Mouse (Mus musculus): ENCODE measurements at regions not wholly inside any gene's neighbourhood (a gene's known extent, or its start where the extent isn't known, plus 50 kb on each side); places are given as distances from the start of the nearest gene placed in this dataset.

GRCm38 (mm10) chr14:76821892-76822291 lies 214.7 kb upstream of the Ccdc122 start:
- H3K9me3 ChIP-seq (ENCODE audit: control insufficient read depth, insufficient read depth, low read depth, low read length) = no peaks in the 10 kb centered on the region
- no peak overlapping the region for H3K4me3 ChIP-seq (ENCODE audit: insufficient read depth in 1 of 2, low read depth in 1 of 2, low read length in 2 of 2, poor library complexity in 1 of 2, severe bottlenecking in 1 of 2)
- no peaks in the 10 kb centered on the region for H3K36me3 ChIP-seq (ENCODE audit: control insufficient read depth, insufficient read depth, low read length, poor library complexity, severe bottlenecking)
- H3K4me1 ChIP-seq (ENCODE audit: control insufficient read depth in 2 of 2, insufficient read depth in 2 of 2, low read length in 2 of 2, poor library complexity in 1 of 2) = no peaks in the 10 kb centered on the region
- H3K9ac ChIP-seq (ENCODE audit: insufficient read depth, low read depth, low read length, poor library complexity, severe bottlenecking) = no peak overlapping the region
- no peak overlapping the region for H3K27ac ChIP-seq (ENCODE audit: insufficient read depth, low read depth, low read length, poor library complexity, severe bottlenecking)
- DNase-seq (ENCODE audit: low read depth, low spot score) = no peak
- TF ChIP-seq HCFC1 (IDR thresholded peaks at IDR 0.05; ENCODE audit: borderline replicate concordance, insufficient read depth, low read length) = no peak
- in situ Hi-C loops (cut with MboI; ENCODE audit: low sequenced_read_pairs in 2 of 2, unreplicated experiment in 2 of 2) = no loop called here

- Histone ChIP-seq H3K4me3 (ENCODE audit: insufficient read depth in 1 of 2, low read depth in 1 of 2, low read length in 2 of 2, poor library complexity in 1 of 2, severe bottlenecking in 1 of 2) (no peak overlapping the region), H3K4me1 (ENCODE audit: control insufficient read depth in 2 of 2, insufficient read depth in 2 of 2, low read length in 2 of 2, poor library complexity in 1 of 2) (no peaks in the 10 kb centered on the region), H3K9ac (ENCODE audit: insufficient read depth, low read depth, low read length, poor library complexity, severe bottlenecking) (no peak overlapping the region), H3K9me3 (ENCODE audit: control insufficient read depth, insufficient read depth, low read depth, low read length) (no peaks in the 10 kb centered on the region), H3K36me3 (ENCODE audit: control insufficient read depth, insufficient read depth, low read length, poor library complexity, severe bottlenecking) (no peaks in the 10 kb centered on the region), H3K27ac (ENCODE audit: insufficient read depth, low read depth, low read length, poor library complexity, severe bottlenecking) (no peak overlapping the region)
- TF ChIP-seq CHD2 (IDR thresholded peaks at IDR 0.05; ENCODE audit: low read depth, low read length) (no peak), HCFC1 (IDR thresholded peaks at IDR 0.05; ENCODE audit: borderline replicate concordance, insufficient read depth, low read length) (no peak), MAFK (IDR thresholded peaks at IDR 0.05; ENCODE audit: insufficient read depth, low read depth, low read length) (no peak), ZC3H11A (IDR thresholded peaks at IDR 0.05; ENCODE audit: borderline replicate concordance, low read depth, low read length) (no peak), ZNF384 (IDR thresholded peaks at IDR 0.05; ENCODE audit: low read depth, low read length) (no peak)
- DNase-seq (ENCODE audit: low read depth, low spot score) = no peak
- in situ Hi-C loops (cut with MboI; ENCODE audit: low sequenced_read_pairs in 2 of 2, unreplicated experiment in 2 of 2) = no loop called here
Measured at GRCm38 (mm10) chr14:76821484-76821883, 215.1 kb upstream of the Ccdc122 start.

GRCm38 (mm10) chr14:76820989-76821388 lies 215.6 kb upstream of the Ccdc122 start:
- H3K27ac ChIP-seq (ENCODE audit: insufficient read depth, low read depth, low read length, poor library complexity, severe bottlenecking) = no peak overlapping the region
- no peak for DNase-seq (ENCODE audit: low read depth, low spot score)
- H3K4me3 ChIP-seq (ENCODE audit: insufficient read depth in 1 of 2, low read depth in 1 of 2, low read length in 2 of 2, poor library complexity in 1 of 2, severe bottlenecking in 1 of 2) = no peak overlapping the region
- H3K4me1 ChIP-seq (ENCODE audit: control insufficient read depth in 2 of 2, insufficient read depth in 2 of 2, low read length in 2 of 2, poor library complexity in 1 of 2) = no peaks in the 10 kb centered on the region
- no peak overlapping the region for H3K9ac ChIP-seq (ENCODE audit: insufficient read depth, low read depth, low read length, poor library complexity, severe bottlenecking)
- H3K36me3 ChIP-seq (ENCODE audit: control insufficient read depth, insufficient read depth, low read length, poor library complexity, severe bottlenecking) = no peaks in the 10 kb centered on the region
- TF ChIP-seq HCFC1 (IDR thresholded peaks at IDR 0.05; ENCODE audit: borderline replicate concordance, insufficient read depth, low read length) (no peak), MAFK (IDR thresholded peaks at IDR 0.05; ENCODE audit: insufficient read depth, low read depth, low read length) (no peak), ZNF384 (IDR thresholded peaks at IDR 0.05; ENCODE audit: low read depth, low read length) (no peak), ZC3H11A (IDR thresholded peaks at IDR 0.05; ENCODE audit: borderline replicate concordance, low read depth, low read length) (no peak)
- H3K9me3 ChIP-seq (ENCODE audit: control insufficient read depth, insufficient read depth, low read depth, low read length) = no peaks in the 10 kb centered on the region
- in situ Hi-C loops (cut with MboI; ENCODE audit: low sequenced_read_pairs in 2 of 2, unreplicated experiment in 2 of 2) = no loop called here

- no peak for DNase-seq (ENCODE audit: low read depth, low spot score)
- Histone ChIP-seq H3K27ac (ENCODE audit: insufficient read depth, low read depth, low read length, poor library complexity, severe bottlenecking) (no peak overlapping the region), H3K4me3 (ENCODE audit: insufficient read depth in 1 of 2, low read depth in 1 of 2, low read length in 2 of 2, poor library complexity in 1 of 2, severe bottlenecking in 1 of 2) (no peak overlapping the region), H3K4me1 (ENCODE audit: control insufficient read depth in 2 of 2, insufficient read depth in 2 of 2, low read length in 2 of 2, poor library complexity in 1 of 2) (no peaks in the 10 kb centered on the region), H3K9me3 (ENCODE audit: control insufficient read depth, insufficient read depth, low read depth, low read length) (no peaks in the 10 kb centered on the region), H3K36me3 (ENCODE audit: control insufficient read depth, insufficient read depth, low read length, poor library complexity, severe bottlenecking) (no peaks in the 10 kb centered on the region), H3K9ac (ENCODE audit: insufficient read depth, low read depth, low read length, poor library complexity, severe bottlenecking) (no peak overlapping the region)
- TF ChIP-seq CHD2 (IDR thresholded peaks at IDR 0.05; ENCODE audit: low read depth, low read length) (no peak), ZNF384 (IDR thresholded peaks at IDR 0.05; ENCODE audit: low read depth, low read length) (no peak), HCFC1 (IDR thresholded peaks at IDR 0.05; ENCODE audit: borderline replicate concordance, insufficient read depth, low read length) (no peak), MAFK (IDR thresholded peaks at IDR 0.05; ENCODE audit: insufficient read depth, low read depth, low read length) (no peak), ZC3H11A (IDR thresholded peaks at IDR 0.05; ENCODE audit: borderline replicate concordance, low read depth, low read length) (no peak)
- in situ Hi-C loops (cut with MboI; ENCODE audit: low sequenced_read_pairs in 2 of 2, unreplicated experiment in 2 of 2) = no loop called here
Measured at GRCm38 (mm10) chr14:76819690-76820089, 216.9 kb upstream of the Ccdc122 start.

- no peaks in the 10 kb centered on the region for H3K36me3 ChIP-seq (ENCODE audit: control insufficient read depth, insufficient read depth, low read length, poor library complexity, severe bottlenecking)
- no peaks in the 10 kb centered on the region for H3K4me1 ChIP-seq (ENCODE audit: control insufficient read depth in 2 of 2, insufficient read depth in 2 of 2, low read length in 2 of 2, poor library complexity in 1 of 2)
- no peak overlapping the region for H3K4me3 ChIP-seq (ENCODE audit: insufficient read depth in 1 of 2, low read depth in 1 of 2, low read length in 2 of 2, poor library complexity in 1 of 2, severe bottlenecking in 1 of 2)
- in situ Hi-C loops (cut with MboI; ENCODE audit: low sequenced_read_pairs in 2 of 2, unreplicated experiment in 2 of 2) = no loop called here
- DNase-seq (ENCODE audit: low read depth, low spot score) = no peak
- no peaks in the 10 kb centered on the region for H3K9me3 ChIP-seq (ENCODE audit: control insufficient read depth, insufficient read depth, low read depth, low read length)
- no peak overlapping the region for H3K9ac ChIP-seq (ENCODE audit: insufficient read depth, low read depth, low read length, poor library complexity, severe bottlenecking)
- TF ChIP-seq ZC3H11A (IDR thresholded peaks at IDR 0.05; ENCODE audit: borderline replicate concordance, low read depth, low read length) = no peak
- TF ChIP-seq CHD2 (IDR thresholded peaks at IDR 0.05; ENCODE audit: low read depth, low read length) = no peak
- TF ChIP-seq HCFC1 (IDR thresholded peaks at IDR 0.05; ENCODE audit: borderline replicate concordance, insufficient read depth, low read length) = no peak
- TF ChIP-seq ZNF384 (IDR thresholded peaks at IDR 0.05; ENCODE audit: low read depth, low read length) = no peak
- no peak for TF ChIP-seq MAFK (IDR thresholded peaks at IDR 0.05; ENCODE audit: insufficient read depth, low read depth, low read length)
- H3K27ac ChIP-seq (ENCODE audit: insufficient read depth, low read depth, low read length, poor library complexity, severe bottlenecking) = no peak overlapping the region
Measured at GRCm38 (mm10) chr14:76818256-76819010, 218.1 kb upstream of the Ccdc122 start.
